Mouse (Mus musculus) hindbrain, embryonic 11.5 days (tissue): ENCODE data around the gene Cldn10. TPM values are rescaled to one million over a fixed set of nuclear protein-coding genes. Genes with fewer than 3 reads are reported as not detected.

ENCODE experiments used
- ATAC-seq: fragments of 200-750 bp; cut with Nextera tagmentation; 2 replicates; pipeline ENCODE4 v1.8.0; 2017; ENCODE audit warnings: mild to moderate bottlenecking, moderate TSS enrichment, moderate library complexity; ENCODE audit not compliant: low FRiP score
- DNase-seq: peaks from one replicate; pipeline ENCODE4 v3.0.0-alpha.2; 2015; ENCODE audit warnings: low spot score
- H3K27ac ChIP-seq: fragments of 300-500 bp; sonication (generic); 2 replicates; pipeline ENCODE4 v1.5.1; 2014; ENCODE audit warnings: mild to moderate bottlenecking, low read depth, low read length
- H3K27me3 ChIP-seq: fragments of 300-500 bp; sonication (generic); 2 replicates; pipeline ENCODE4 v1.6.1; 2014; ENCODE audit warnings: mild to moderate bottlenecking, low read length, moderate library complexity, mixed read lengths; ENCODE audit not compliant: control insufficient read depth, insufficient read depth
- H3K36me3 ChIP-seq: fragments of 300-500 bp; sonication (generic); 2 replicates; pipeline ENCODE4 v1.6.1; 2014; ENCODE audit warnings: mild to moderate bottlenecking, low read length, moderate library complexity, mixed read lengths; ENCODE audit not compliant: control insufficient read depth, insufficient read depth
- H3K4me1 ChIP-seq: fragments of 300-500 bp; sonication (generic); replicated peaks from 2 replicates; pipeline ENCODE4 v1.6.1; 2014; ENCODE audit warnings: low read length, mixed read lengths; ENCODE audit not compliant: control insufficient read depth, insufficient read depth
- H3K4me2 ChIP-seq: fragments of 300-500 bp; sonication (generic); replicated peaks from 2 replicates; pipeline ENCODE4 v1.6.1; 2014; ENCODE audit warnings: mild to moderate bottlenecking, low read depth, low read length
- H3K4me3 ChIP-seq: fragments of 300-500 bp; sonication (generic); 2 replicates; pipeline ENCODE4 v1.5.1; 2014; ENCODE audit warnings: low read depth, low read length
- H3K9ac ChIP-seq: fragments of 300-500 bp; sonication (generic); 2 replicates; pipeline ENCODE4 v1.6.1; 2014; ENCODE audit warnings: low read depth, low read length
- H3K9me3 ChIP-seq: fragments of 300-500 bp; sonication (generic); 2 replicates; pipeline ENCODE4 v1.6.1; 2016; ENCODE audit warnings: low read length; ENCODE audit not compliant: control insufficient read depth
- WGBS: fragments of 180-500 bp; shearing (Covaris S2); extraction: QIAGEN DNeasy Blood & Tissue Kit; methylation state at CpG from one replicate; pipeline ENCODE4 v1.1.7; 2014; 5-methylcytosine and 5-hydroxymethylcytosine counted together
- polyA plus RNA-seq: library from polyadenylated mRNA; unstranded; fragments of >200 nt; fragmentation: Nextera tagmentation; extraction: Ambion mirVana; gene quantifications from 2 replicates; pipeline ENCODE4 v1.2.1, GENCODE M21; 2014

Cldn10 gene
- polyA plus RNA-seq, 1 experiment from 2014 or later, result 0.99 TPM

DNA sequence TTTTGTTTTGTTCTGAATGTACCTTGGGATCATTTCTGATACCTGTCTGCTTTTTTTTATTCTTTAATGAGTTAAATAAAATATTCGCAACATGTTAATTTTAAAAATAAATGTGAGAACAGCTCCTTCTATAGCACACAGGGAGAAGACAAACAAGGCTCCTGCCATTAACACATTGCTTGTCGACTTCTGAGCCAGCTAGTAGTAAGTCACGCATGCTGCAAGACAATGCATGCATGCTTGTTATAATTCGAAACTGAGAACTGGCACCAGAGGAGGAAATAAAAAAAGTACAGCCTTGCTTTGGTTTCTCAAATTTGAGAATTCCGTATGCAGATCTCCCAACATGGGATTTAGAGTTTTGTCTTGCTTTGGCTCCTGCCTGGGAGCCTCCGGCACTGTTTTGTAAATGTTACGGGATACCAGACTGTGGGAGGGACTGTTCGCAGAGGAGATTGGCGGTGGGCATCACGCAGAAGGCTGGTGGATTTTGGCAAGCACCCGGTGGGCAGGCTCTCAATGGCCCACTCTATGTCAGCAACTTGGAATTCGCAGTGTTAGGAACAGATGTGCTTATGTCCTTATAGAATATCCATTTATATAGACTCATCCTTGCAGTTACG, 80.5 kb downstream of the Cldn10 start:
- H3K27me3 ChIP-seq, result no peaks in the 10 kb centered on the region
- ATAC-seq, result no peak
- H3K9ac ChIP-seq, result no peak overlapping the region
- no peaks in the 10 kb centered on the region for H3K9me3 ChIP-seq
- no peaks in the 10 kb centered on the region for H3K36me3 ChIP-seq
- no peak overlapping the region for H3K27ac ChIP-seq
- 89% methylated on average over 13 of the region's 13 CpGs for WGBS
- H3K4me1 ChIP-seq, result no peaks in the 10 kb centered on the region
- H3K4me3 ChIP-seq, result no peak overlapping the region
- no peak for DNase-seq
- H3K4me2 ChIP-seq, result no peak overlapping the region

DNA sequence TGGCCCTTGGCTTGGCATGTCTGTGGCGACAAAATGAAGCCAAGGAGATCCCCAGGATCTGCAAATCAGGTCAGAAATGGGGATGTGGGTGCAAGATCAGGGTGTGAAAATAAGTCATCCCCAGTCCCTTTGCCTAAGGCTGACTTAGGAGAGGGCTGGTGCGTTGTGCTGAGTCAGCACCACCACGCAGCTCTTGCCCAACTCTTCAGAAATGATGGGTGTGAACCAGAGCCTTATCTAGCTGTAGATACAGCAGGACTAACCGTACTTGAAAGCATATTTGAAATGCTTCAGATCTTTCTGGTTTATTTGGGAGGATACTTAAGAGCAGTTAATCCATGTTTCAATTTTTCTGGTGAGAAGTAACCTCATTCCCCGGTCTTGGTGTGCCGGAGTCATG, 82.0 kb downstream of the Cldn10 start:
- Histone ChIP-seq H3K27me3 (no peaks in the 10 kb centered on the region), H3K9ac (no peak overlapping the region), H3K27ac (no peak overlapping the region), H3K4me3 (no peak overlapping the region), H3K9me3 (no peaks in the 10 kb centered on the region), H3K4me2 (no peak overlapping the region), H3K36me3 (no peaks in the 10 kb centered on the region), H3K4me1 (no peaks in the 10 kb centered on the region)
- DNase-seq (no peak), ATAC-seq (no peak)
- WGBS, result 94% methylated on average over 6 of the region's 6 CpGs

DNA sequence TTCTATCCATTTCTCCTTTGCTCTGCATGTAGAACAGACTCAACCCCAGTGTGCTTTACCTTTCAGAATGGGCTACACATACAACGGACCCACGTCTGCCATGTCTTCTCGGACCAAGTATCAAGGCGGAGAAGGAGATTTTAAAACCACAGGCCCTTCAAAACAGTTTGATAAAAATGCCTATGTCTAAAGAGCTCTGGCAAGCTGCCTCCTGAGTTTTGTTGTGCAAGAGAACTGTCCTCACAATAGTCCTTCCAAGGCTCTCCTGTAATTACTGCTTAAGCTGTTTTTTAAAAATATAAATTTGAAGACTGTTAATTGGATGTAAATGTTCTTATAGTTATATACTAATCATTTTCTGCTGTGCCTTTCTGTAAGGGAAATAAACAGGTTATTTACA, 86.4 kb downstream of the Cldn10 start:
- WGBS, result 93% methylated on average over 4 of the region's 4 CpGs

DNA sequence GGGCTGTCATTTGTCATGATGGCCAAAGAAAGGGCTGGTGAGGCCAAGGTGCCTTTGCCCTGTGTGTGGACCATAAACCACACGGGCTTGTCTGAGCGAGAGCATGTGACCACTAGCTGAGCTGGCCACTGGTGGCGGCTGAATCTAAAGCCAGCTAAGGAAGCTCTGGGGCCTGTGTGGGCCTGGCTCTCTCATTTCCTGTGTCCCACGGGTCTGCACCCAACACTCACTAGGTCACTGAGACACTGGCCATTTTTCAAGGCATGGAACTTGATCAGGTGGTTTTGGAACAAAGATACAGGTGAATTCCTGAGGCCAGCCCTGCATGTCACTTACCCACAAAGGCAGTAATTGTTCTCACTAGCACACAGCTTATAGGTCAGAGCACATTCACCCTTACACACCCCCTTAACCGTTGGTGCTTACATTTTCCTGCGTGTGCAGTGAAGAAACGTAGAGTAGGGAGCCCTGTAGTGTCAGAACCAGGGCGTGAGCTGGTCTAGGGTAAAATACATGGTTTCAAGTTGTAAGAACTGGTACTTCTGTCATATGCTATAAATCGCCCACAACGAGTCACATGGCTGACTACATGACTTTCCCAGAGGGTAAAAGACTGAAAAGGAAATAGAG, 87.2 kb downstream of the Cldn10 start:
- no peak overlapping the region for H3K27ac ChIP-seq
- no peaks in the 10 kb centered on the region for H3K27me3 ChIP-seq
- 0 out of 2 replicates have a peak, but pooled peaks cover 3% of the 10 kb centered on the region for H3K36me3 ChIP-seq
- H3K4me1 ChIP-seq, result no peaks in the 10 kb centered on the region
- H3K4me3 ChIP-seq, result no peak overlapping the region
- 79% methylated on average over 10 of the region's 10 CpGs for WGBS
- no peak for ATAC-seq
- H3K9ac ChIP-seq, result no peak overlapping the region
- H3K9me3 ChIP-seq, result no peaks in the 10 kb centered on the region
- no peak overlapping the region for H3K4me2 ChIP-seq
- no peak for DNase-seq

More for the DNA sequence above, 86.4 kb downstream of the Cldn10 start:
- DNase-seq (no peak), ATAC-seq (no peak)
- Histone ChIP-seq H3K4me1 (no peaks in the 10 kb centered on the region), H3K4me2 (no peak overlapping the region), H3K27me3 (no peaks in the 10 kb centered on the region), H3K9ac (no peak overlapping the region), H3K9me3 (no peaks in the 10 kb centered on the region), H3K27ac (no peak overlapping the region), H3K36me3 (0 out of 2 replicates have a peak, but pooled peaks cover 3% of the 10 kb centered on the region), H3K4me3 (no peak overlapping the region)

DNA sequence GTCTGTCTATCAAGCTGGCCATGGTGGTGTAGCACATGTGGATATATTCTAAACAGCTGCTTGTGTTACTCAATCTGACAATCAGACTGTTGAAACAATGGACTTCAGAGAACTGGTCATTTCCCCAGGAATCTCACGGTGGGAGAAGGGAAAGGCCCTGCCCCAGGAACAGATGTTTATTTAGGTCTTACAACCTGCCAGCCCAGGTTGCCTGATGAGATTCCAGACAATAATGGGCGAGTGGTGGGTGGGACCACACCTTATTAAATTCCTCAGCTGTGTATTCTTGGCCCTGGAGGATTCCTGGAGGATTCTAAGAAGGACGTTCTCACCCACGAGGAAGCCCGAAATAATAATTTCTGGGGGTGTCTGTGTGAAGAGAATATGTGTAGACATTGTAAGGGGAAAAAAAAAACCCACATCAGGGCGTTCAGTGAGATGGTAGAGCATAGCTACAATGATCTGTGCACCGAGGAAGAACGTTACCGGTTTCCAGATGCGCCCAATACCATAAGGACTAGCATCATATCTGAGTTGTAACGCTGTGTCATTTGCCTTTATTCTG, 90.7 kb downstream of the Cldn10 start:
- no peaks in the 10 kb centered on the region for H3K27me3 ChIP-seq
- DNase-seq (no peak), ATAC-seq (no peak)
- no peak overlapping the region for H3K27ac ChIP-seq
- no peak overlapping the region for H3K4me2 ChIP-seq
- H3K4me3 ChIP-seq, result no peak overlapping the region
- 90% methylated on average over 11 of the region's 11 CpGs for WGBS
- no peaks in the 10 kb centered on the region for H3K4me1 ChIP-seq
- peaks cover 11% of the 10 kb centered on the region for H3K36me3 ChIP-seq
- H3K9ac ChIP-seq, result no peak overlapping the region
- H3K9me3 ChIP-seq, result no peaks in the 10 kb centered on the region

DNA sequence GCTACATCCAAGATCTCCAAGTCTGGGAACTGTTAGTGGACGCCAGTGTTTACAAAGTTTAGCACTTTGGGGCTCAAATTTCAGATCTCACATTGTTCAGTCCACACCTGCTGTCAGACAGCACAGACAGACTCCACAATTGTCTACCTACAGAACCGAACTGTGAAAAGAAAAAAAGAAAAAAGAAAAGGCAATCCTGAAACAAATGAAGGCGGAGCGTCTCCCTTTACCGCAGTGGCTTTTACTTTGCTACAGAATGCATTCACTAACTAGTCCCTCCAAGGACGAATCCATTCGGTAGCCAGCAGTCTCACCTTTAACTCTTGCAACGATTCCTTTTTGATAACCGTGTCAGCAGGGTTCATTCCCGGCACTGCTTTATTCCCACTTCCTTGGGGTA, 93.0 kb downstream of the Cldn10 start:
- peaks cover 12% of the 10 kb centered on the region for H3K36me3 ChIP-seq
- no peak overlapping the region for H3K9ac ChIP-seq
- no peak overlapping the region for H3K4me2 ChIP-seq
- no peak for ATAC-seq
- no peak overlapping the region for H3K4me3 ChIP-seq
- DNase-seq, result no peak
- no peaks in the 10 kb centered on the region for H3K27me3 ChIP-seq
- no peaks in the 10 kb centered on the region for H3K4me1 ChIP-seq
- 84% methylated on average over 10 of the region's 10 CpGs for WGBS
- H3K9me3 ChIP-seq, result no peaks in the 10 kb centered on the region
- H3K27ac ChIP-seq, result no peak overlapping the region

DNA sequence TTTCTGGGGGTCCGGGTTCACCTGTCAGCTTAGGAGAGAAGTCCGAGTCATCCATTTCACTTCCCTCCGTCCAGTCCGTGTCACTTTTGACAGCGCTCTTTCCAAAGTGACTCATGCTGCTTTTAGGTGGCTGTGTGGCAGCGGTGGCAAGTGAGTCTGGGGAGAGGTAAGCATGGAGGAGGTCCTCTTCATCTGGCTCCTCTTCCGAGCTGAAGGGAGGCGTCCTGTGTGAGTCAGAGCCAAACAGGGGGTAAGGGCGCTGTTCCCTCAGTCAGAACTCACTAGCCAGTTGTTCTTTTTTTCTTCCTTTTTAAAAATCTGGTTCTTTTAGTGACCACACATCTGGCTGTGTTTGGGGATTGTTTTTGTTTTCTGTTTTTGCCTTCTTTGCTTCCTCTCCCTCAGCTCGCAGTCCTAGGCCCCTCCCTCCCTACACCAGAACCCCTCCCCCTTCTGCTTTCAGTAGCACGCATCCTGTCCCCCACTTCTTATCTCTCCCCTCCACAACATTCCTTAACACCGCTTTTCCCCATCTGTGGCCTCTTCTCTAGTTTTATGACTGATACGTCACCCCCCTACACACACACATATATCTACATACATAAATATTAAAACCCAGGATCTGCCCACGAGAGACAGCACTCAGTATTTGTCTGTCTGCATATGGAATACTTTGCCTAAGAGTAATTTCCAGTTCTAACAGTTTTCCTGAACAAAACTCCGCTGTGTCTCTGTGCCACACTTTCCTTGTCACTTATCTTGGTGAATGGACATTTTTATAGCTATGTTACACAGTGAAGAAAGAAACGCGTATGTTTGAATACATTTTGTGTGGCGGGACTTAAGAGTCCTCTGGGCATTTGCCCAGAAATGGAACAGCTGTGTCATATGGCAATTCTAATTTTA, 95.9 kb downstream of the Cldn10 start:
- H3K27ac ChIP-seq, result no peak overlapping the region
- H3K4me3 ChIP-seq, result no peak overlapping the region
- DNase-seq (no peak), ATAC-seq (no peak)
- no peak overlapping the region for H3K4me2 ChIP-seq
- H3K27me3 ChIP-seq, result no peaks in the 10 kb centered on the region
- H3K4me1 ChIP-seq, result no peaks in the 10 kb centered on the region
- H3K36me3 ChIP-seq, result peaks cover 10% of the 10 kb centered on the region
- WGBS, result 89% methylated on average over 18 of the region's 18 CpGs
- no peak overlapping the region for H3K9ac ChIP-seq
- no peaks in the 10 kb centered on the region for H3K9me3 ChIP-seq

DNA sequence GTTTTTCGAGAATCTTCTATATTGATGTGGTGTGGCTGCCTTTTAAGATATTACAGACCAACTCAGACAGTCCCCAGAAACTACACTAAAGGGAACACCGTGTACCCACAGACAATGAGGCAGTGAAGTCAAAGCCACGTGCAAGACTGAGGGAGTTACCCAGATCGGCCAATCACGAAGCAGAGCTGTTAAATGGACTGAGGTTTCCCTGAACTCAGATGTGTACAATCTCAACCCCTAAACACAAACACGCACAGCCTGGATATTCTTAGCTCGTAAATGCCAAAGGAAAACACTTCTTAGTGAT, 96.5 kb downstream of the Cldn10 start:
- 89% methylated on average over 7 of the region's 7 CpGs for WGBS
- Histone ChIP-seq H3K27ac (no peak overlapping the region), H3K27me3 (no peaks in the 10 kb centered on the region), H3K9ac (no peak overlapping the region), H3K4me3 (no peak overlapping the region), H3K4me2 (no peak overlapping the region), H3K36me3 (peaks cover 14% of the 10 kb centered on the region), H3K4me1 (no peaks in the 10 kb centered on the region), H3K9me3 (no peaks in the 10 kb centered on the region)
- ATAC-seq (no peak), DNase-seq (no peak)
